Mouse (Mus musculus) G1E (cell line): Measurements from ENCODE around the gene 1700016C15Rik.

ENCODE experiments used
- CTCF ChIP-seq: IDR thresholded peaks from 2 replicates; pipeline ENCODE4 v1.5.1; 2012; ENCODE audit warnings: low read depth, low read length, inconsistent platforms, mixed read lengths
- GATA1 ChIP-seq: IDR thresholded peaks from 2 replicates; pipeline ENCODE4 v1.6.1; 2012; ENCODE audit warnings: borderline replicate concordance, low read length, inconsistent platforms, mixed read lengths
- POLR2AphosphoS5 ChIP-seq: IDR thresholded peaks from 2 replicates; pipeline ENCODE4 v1.6.1; 2012; ENCODE audit warnings: low read depth, low read length, inconsistent platforms; ENCODE audit not compliant: insufficient replicate concordance

GRCm38 (mm10) chr1:177768931-177769330, 39.3 kb downstream of the 1700016C15Rik start:
- TF ChIP-seq GATA1, result no peak
- no peak for TF ChIP-seq CTCF
- TF ChIP-seq POLR2AphosphoS5, result no peak
